Mouse (Mus musculus): ENCODE results near the gene D6Ertd527e. TPM values are rescaled to one million over a fixed set of nuclear protein-coding genes. Genes with fewer than 3 reads are reported as not detected.

Gene D6Ertd527e
- total RNA-seq, 2 experiments from 2014 or later: not detected

DNA sequence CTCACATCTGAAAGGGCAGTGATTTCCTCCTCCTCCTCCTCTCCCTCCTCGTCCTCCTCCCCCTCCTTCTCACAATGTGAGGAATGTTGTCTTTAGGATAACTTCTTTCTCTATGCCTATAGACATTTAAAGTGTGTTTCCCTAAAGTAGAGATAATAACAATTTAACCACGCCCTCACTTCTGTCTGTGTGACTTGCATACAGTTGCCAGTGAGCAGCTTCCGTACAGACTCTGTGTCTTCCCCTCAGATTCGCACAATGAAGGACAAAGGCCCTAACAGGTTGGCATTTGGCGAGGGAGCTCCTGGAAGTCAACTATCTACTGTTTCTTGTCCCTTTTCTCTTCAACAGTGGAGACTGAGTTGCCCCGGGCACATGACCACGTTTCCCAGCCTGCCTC is 45.9 kb downstream of the D6Ertd527e start:
- no peak for DNase-seq (ENCODE audit: low spot score in 2 of 2)

DNA sequence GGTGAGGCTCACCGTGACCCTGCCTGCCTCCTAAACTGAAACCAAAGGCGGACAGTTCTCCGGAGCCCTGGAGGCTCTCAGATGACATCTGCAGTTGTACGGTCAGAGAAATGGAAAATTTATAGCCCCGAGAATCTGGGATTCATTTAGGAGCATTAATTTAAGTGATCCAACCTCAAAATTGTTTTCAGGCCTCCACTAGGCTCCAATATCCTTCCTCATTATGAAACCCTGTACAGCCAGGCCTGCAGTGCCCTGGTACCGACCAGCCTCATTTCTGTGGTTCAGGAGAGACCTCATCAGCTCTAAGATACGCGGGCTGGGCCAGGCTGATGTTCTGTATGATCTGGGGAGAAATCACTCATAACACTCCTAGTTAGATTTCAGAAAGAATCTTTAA is 46.9 kb downstream of the D6Ertd527e start:
- DNase-seq (ENCODE audit: low spot score in 2 of 2): no peak

DNA sequence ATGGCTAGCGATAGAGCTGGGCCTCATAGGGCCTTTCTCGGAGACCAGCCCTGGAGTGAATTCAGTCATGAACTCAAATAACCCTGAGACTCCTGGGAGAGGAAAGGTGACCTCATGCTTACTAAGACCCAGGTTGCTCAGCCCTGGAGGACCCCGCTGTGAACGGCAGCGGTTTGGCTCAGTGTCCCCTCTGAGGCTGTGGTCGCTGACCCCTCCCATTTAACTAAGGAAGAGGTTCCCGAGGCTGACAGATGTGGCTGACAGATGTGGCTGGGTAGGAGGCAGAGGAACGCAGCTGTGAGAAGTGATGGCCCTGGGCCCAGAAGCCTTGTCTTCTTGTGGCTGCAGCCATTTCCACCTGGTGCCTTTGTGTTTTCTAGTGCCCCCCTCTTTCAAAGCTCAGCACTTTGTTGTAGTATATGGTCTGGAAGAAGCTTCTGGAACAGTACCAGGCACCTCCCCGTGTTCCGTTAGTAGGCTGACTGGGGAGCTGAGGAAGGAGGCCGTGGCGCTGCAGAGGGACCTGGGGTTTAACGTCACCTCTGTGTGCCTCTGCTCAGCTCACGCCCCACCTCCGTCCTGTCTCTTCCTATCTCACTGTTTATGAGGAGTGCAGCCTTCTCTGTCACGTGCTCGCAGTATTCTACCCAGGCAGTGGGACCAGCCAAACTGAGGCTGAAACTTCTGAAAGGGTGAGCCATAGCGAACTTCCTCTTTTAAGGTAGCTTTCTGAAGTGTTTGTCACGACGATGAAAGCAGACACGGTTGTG is 48.1 kb downstream of the D6Ertd527e start:
- no peak for DNase-seq (ENCODE audit: low spot score in 2 of 2)

DNA sequence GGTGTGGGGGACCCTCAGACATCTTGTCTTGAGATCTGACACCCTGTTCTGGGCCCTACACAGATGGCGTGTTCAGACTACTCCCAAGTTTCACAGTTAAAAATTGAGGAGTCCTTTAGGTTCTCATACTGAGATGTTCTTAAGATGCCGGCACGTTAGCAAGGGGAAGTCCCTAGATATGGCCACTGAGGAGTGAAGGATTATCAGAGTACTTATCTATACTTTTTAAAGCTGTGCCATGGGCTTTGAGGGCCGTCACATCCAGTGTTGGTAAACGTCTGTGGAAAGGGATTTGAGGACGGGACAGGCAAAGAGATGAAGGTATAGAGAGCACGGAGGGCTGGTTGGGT is 48.7 kb downstream of the D6Ertd527e start:
- DNase-seq (ENCODE audit: low spot score in 2 of 2): no peak

DNA sequence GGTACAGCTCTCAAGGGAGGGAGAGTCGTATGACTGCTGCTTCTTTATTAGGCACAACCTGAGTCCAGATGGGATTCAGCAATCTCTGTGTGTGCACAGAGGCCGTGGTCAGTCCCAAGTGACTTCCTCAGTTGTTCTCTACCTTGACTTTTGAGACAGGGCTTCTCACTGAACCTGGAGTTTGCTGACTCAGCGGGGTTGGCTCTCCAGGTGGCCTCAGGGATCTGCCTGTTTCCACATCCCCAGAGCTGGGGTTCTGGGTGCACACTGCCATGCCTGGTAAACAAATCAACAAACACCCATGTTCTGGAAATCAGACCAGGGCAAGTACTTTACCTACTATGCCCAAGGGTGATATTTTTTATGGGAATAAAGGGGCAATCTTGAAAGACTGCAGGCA is 49.3 kb downstream of the D6Ertd527e start:
- no peak for DNase-seq (ENCODE audit: low spot score in 2 of 2)

DNA sequence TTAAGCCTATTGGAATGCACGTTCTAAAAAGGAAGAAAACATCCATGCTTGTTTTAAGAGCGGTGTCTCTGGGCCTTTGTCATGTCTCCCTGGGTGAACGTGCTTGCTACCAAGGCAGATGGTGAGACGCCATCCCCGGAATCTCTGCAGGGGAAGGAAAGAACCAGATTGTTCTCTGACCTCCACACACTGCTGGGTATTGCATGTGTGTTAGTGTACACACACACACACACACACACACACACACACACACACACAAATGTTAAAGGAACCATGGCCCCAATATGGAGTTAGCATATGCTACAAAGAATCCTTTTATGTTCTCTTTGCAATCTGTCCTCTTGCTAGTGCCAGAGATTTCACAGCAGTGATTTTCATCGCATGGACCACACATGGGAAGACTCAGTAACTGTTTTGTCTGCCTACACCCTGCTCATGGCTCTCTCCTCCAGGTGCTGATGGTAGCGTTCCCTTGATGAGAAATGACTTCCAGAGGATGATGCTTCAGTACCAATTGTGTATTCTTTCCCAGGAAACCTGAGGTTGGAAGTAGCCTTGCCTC is 53.6 kb downstream of the D6Ertd527e start:
- peak in 1 of 2 experiments; percentile 45 for DNase-seq (ENCODE audit: low spot score in 2 of 2)

DNA sequence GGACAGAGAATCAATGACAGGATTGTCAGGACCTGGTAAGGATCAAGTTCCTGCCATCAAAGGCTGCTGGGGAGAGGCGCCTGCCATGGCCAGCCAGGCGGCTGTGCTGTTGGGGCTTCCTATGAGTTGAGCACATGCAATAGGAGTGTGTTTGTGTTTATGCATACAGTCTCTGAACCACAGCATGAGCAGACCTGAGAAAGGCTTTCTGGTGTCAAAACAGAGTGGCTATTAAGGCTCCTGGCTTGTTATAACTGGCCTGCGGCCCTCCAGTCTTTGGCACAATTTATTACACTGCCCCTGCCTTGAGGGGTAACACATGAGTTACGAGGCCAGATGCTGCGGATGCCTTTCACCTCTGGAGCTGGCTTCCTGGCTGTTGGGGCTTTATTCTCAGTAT is 55.6 kb downstream of the D6Ertd527e start:
- DNase-seq (ENCODE audit: low spot score in 2 of 2): no peak

DNA sequence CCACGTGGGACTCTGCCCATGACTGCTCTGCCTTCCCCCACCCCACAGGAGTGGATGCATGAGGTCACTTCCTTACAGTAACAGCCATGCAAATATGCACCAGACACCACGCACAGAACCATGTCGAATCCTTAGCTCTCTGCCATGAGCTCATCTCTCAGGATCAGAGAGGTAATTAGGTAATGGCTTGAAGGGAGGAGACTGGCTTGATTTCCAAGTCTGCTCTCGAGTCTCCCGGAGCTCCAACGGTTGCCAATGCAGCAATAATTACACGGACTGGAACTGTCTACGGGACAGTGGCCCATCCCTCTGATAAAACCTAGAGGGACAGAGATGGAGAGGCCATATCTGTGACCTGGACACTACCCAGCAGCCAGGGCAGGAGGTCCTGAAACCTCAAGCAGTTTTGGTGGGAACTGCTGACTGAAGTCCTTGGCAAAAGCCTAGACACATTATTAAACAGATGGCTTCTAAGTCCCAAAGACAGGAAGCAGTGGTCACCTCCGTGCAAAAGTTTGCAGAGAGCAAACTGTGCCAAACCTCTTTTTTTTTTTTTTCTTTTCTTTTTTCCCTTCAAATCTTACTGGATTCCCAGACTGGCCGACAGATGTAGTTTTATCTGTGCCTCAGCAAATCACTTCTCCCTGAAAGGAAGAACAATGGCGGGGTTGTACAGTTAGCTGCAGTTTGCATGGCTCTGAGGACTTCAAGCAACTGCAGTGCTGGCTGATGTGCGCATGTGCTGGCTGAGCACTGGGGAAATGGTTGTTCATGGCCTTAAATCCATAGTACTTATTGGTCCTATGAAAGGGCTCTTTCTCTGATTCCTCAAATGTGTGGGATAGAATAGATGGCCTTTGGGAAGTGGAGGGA is 57.1 kb downstream of the D6Ertd527e start:
- DNase-seq (ENCODE audit: low spot score in 2 of 2): no peak

Other genes starting within 250 kb of the D6Ertd527e start
- gene Nfu1, start 95.5 kb upstream of the D6Ertd527e start, total RNA-seq (2021): 10 to 100 TPM; 58.4 to 61.1 TPM
- 10 to 100 TPM; 48.6 to 52.0 TPM for gene Gfpt1, start 61.9 kb upstream of the D6Ertd527e start, total RNA-seq (2021)
- 10 to 100 TPM in 1 of 2 experiments, 1 to 10 TPM in 1; 8.7 to 10.2 TPM for gene Antxr1, start 231.1 kb downstream of the D6Ertd527e start, total RNA-seq (2021)
- not detected for gene Gkn1, start 246.2 kb downstream of the D6Ertd527e start, total RNA-seq (2021)